Mouse (Mus musculus) right cerebral cortex, postnatal 10 days (tissue): ENCODE data around the gene Slc17a4.

Experiments used
- DNase-seq, 2 experiments: peaks; one replicate each; pipeline ENCODE4 v3.0.0; 2021; ENCODE audit warnings: low spot score in 2 of 2

Slc17a4 gene

GRCm38 (mm10) chr13:23914376-23915167 is at the start of gene Slc17a4:
Gene Slc17a4 (minus strand): TSS chr13:23915009.
- no peak for DNase-seq

GRCm38 (mm10) chr13:23959776-23960175 is 45.0 kb upstream of the Slc17a4 start:
- DNase-seq: no peak

- no peak for DNase-seq
These were observed 36.1 kb upstream of the Slc17a4 start for GRCm38 (mm10) chr13:23950928-23951327.

- no peak for DNase-seq
These were observed 34.9 kb upstream of the Slc17a4 start for GRCm38 (mm10) chr13:23949484-23950246.

GRCm38 (mm10) chr13:23946254-23946653 is 31.4 kb upstream of the Slc17a4 start:
- DNase-seq: no peak

GRCm38 (mm10) chr13:23942861-23943260 is 28.1 kb upstream of the Slc17a4 start:
- DNase-seq: no peak

GRCm38 (mm10) chr13:23940291-23940690 is 25.5 kb upstream of the Slc17a4 start:
- no peak for DNase-seq

- peak; percentile 63 to 72 for DNase-seq
These were observed 23.9 kb upstream of the Slc17a4 start for GRCm38 (mm10) chr13:23938699-23939098.

- no peak for DNase-seq
These were observed 19.4 kb upstream of the Slc17a4 start, which contains the start of gene Hist1h2aa for GRCm38 (mm10) chr13:23934211-23934520. Gene Hist1h2aa (plus strand): TSS chr13:23934462.

GRCm38 (mm10) chr13:23933421-23934210 is 18.8 kb upstream of the Slc17a4 start, which contains the start of gene Hist1h2ba:
Gene Hist1h2ba (minus strand): TSS chr13:23934156.
- DNase-seq: no peak

- no peak for DNase-seq
These were observed 16.1 kb upstream of the Slc17a4 start for GRCm38 (mm10) chr13:23930904-23931303.

- DNase-seq: no peak
These were observed 15.7 kb upstream of the Slc17a4 start for GRCm38 (mm10) chr13:23930461-23930860.

- no peak for DNase-seq
These were observed 13.8 kb upstream of the Slc17a4 start for GRCm38 (mm10) chr13:23928637-23929036.

- DNase-seq: no peak
These were observed 11.0 kb upstream of the Slc17a4 start for GRCm38 (mm10) chr13:23925792-23926191.

- DNase-seq: no peak
These were observed 2.9 kb upstream of the Slc17a4 start for GRCm38 (mm10) chr13:23917674-23918073.

- DNase-seq: no peak
These were observed 1.3 kb upstream of the Slc17a4 start for GRCm38 (mm10) chr13:23916132-23916531.

GRCm38 (mm10) chr13:23913791-23914306 is 960 bp downstream of the Slc17a4 start:
- DNase-seq: no peak

- no peak for DNase-seq
These were observed 3.5 kb downstream of the Slc17a4 start for GRCm38 (mm10) chr13:23911335-23911734.

- no peak for DNase-seq
These were observed 4.7 kb downstream of the Slc17a4 start for GRCm38 (mm10) chr13:23910121-23910520.

GRCm38 (mm10) chr13:23906906-23907305 is 7.9 kb downstream of the Slc17a4 start:
- DNase-seq: no peak

GRCm38 (mm10) chr13:23898242-23898641 is 16.6 kb downstream of the Slc17a4 start:
- no peak for DNase-seq

- DNase-seq: no peak
These were observed 21.6 kb downstream of the Slc17a4 start for GRCm38 (mm10) chr13:23893269-23893593.
